10 mouse cellular contexts compared by ENCODE assay signal in the genomic region with DNA sequence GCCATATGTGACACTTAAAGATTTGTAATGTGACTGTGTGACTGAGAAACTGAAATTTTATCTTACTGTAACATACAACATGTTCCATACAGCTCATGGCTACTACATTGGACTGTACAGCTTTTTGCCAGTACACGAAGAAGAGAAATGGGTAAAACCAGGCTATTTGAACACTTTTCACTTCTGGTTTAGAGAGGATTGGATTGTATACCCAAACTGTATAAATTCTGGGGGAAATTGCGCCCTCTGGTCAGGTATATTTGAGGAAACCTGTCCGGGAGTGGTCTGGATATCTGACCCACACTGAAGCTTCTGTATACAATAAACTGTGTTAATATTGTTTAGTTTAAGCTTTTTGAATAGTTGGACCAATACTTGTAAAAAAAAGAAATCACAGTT. TPM values are rescaled to one million over a fixed set of nuclear protein-coding genes. Genes with fewer than 3 reads are reported as not detected.
DNase-seq lines count a peak whose midpoint lies in the region; ATAC-seq and TF ChIP-seq lines count a peak whose summit lies in the region.
"Had no signal": no experiment of that assay in that cellular context is flagged by ENCODE, and none has a peak within 500 bp of the region (broad histone marks: within the 10 kb centered on the region; RNA-seq: fewer than 3 reads in every experiment).

No protein-coding gene starts in this region.

- H3K27ac ChIP-seq in layer of hippocampus, adult 2 months = no peak overlapping the region
- H3K27ac ChIP-seq in embryonic facial prominence, embryonic 14.5 days (replicated peaks; ENCODE audit: low read depth, low read length) = no peak overlapping the region
- no peak overlapping the region for H3K27ac ChIP-seq in intestine, embryonic 14.5 days (ENCODE audit: low read depth)
- H3K27ac ChIP-seq in midbrain, postnatal 0 days (ENCODE audit: low read depth, low read length) = no peak overlapping the region

- no peak for DNase-seq in layer of hippocampus, adult 2 months (ENCODE audit: low spot score in 2 of 2)
- no peak for DNase-seq in layer of hippocampus, postnatal 25 days (ENCODE audit: extremely low spot score in 1 of 2, low spot score in 1 of 2)
- no peak for DNase-seq in embryonic facial prominence, embryonic 14.5 days (ENCODE audit: low spot score)
- no peak for DNase-seq in intestine, embryonic 14.5 days (ENCODE audit: low spot score)
- no peak for DNase-seq in midbrain, postnatal 0 days (ENCODE audit: low spot score)
- no peak for DNase-seq in spleen, postnatal 4 days (ENCODE audit: low spot score in 2 of 2)
- no peak for DNase-seq in cerebellum, adult 18-20 months
- DNase-seq in kidney, postnatal 14 days = no peak
- DNase-seq: cerebellum, adult 8-10 months; lung, postnatal 4 days had no signal

- no peak for TF ChIP-seq CTCF in layer of hippocampus, adult 2 months (conservative IDR thresholded peaks at IDR 0.05)
- TF ChIP-seq CTCF in midbrain, postnatal 0 days (IDR thresholded peaks at IDR 0.05) = no peak

- H3K4me3 ChIP-seq in layer of hippocampus, adult 2 months = peak overlapping the region; percentile 65
- H3K4me3 ChIP-seq in embryonic facial prominence, embryonic 14.5 days (ENCODE audit: low read depth, low read length) = peak overlapping the region; percentile 96
- H3K4me3 ChIP-seq in intestine, embryonic 14.5 days (ENCODE audit: low read depth, low read length) = peak overlapping the region; percentile 97
- peak overlapping the region; percentile 87 for H3K4me3 ChIP-seq in midbrain, postnatal 0 days (ENCODE audit: low read depth, low read length)

- no peaks in the 10 kb centered on the region for H3K27me3 ChIP-seq in embryonic facial prominence, embryonic 14.5 days (replicated peaks; ENCODE audit: control insufficient read depth, insufficient read depth, low read length)
- H3K27me3 ChIP-seq in intestine, embryonic 14.5 days (replicated peaks; ENCODE audit: control insufficient read depth, insufficient read depth, low read length) = no peaks in the 10 kb centered on the region
- H3K27me3 ChIP-seq in midbrain, postnatal 0 days (ENCODE audit: insufficient read depth, low read length) = no peaks in the 10 kb centered on the region

- peaks cover 14% of the 10 kb centered on the region for H3K4me1 ChIP-seq in embryonic facial prominence, embryonic 14.5 days (ENCODE audit: control insufficient read depth, insufficient read depth, low read length)
- H3K4me1 ChIP-seq in intestine, embryonic 14.5 days (replicated peaks; ENCODE audit: control insufficient read depth, insufficient read depth, low read length) = peaks cover 13% of the 10 kb centered on the region
- H3K4me1 ChIP-seq in midbrain, postnatal 0 days (ENCODE audit: insufficient read depth, low read length) = no peaks in the 10 kb centered on the region; the same call in 1 of the 2 replicates

- H3K9ac ChIP-seq in embryonic facial prominence, embryonic 14.5 days (ENCODE audit: low read depth, low read length) = peak overlapping the region; percentile 54
- no peak overlapping the region for H3K9ac ChIP-seq in intestine, embryonic 14.5 days (ENCODE audit: low read length)
- no peak overlapping the region; the same call in 1 of the 2 replicates for H3K9ac ChIP-seq in midbrain, postnatal 0 days (replicated peaks; ENCODE audit: low read length, poor library complexity, severe bottlenecking)

- no peaks in the 10 kb centered on the region for H3K36me3 ChIP-seq in embryonic facial prominence, embryonic 14.5 days (ENCODE audit: control insufficient read depth, insufficient read depth, low read length)
- H3K36me3 ChIP-seq in intestine, embryonic 14.5 days (ENCODE audit: control insufficient read depth, insufficient read depth, low read length) = no peaks in the 10 kb centered on the region
- H3K36me3 ChIP-seq in midbrain, postnatal 0 days (ENCODE audit: insufficient read depth, low read length) = no peaks in the 10 kb centered on the region

- WGBS in embryonic facial prominence, embryonic 14.5 days = 53% methylated on average over 3 of the region's 3 CpGs
- WGBS in intestine, embryonic 14.5 days = 50% methylated on average over 3 of the region's 3 CpGs
- 58% methylated on average over 3 of the region's 3 CpGs for WGBS in midbrain, postnatal 0 days

- no peaks in the 10 kb centered on the region for H3K9me3 ChIP-seq in embryonic facial prominence, embryonic 14.5 days (ENCODE audit: control insufficient read depth, low read length)
- no peaks in the 10 kb centered on the region for H3K9me3 ChIP-seq in intestine, embryonic 14.5 days (ENCODE audit: control insufficient read depth, low read length)
- no peaks in the 10 kb centered on the region for H3K9me3 ChIP-seq in midbrain, postnatal 0 days (ENCODE audit: low read length)

- no peak for ATAC-seq in embryonic facial prominence, embryonic 14.5 days (ENCODE audit: low read depth)
- ATAC-seq in intestine, embryonic 14.5 days (replicated peaks; ENCODE audit: low FRiP score, low TSS enrichment, low read depth) = no peak
- no peak for ATAC-seq in midbrain, postnatal 0 days (ENCODE audit: low FRiP score)

- H3K4me2 ChIP-seq in embryonic facial prominence, embryonic 14.5 days (ENCODE audit: low read depth, low read length) = peak overlapping the region; percentile 75
- peak overlapping the region; percentile 86 for H3K4me2 ChIP-seq in intestine, embryonic 14.5 days (ENCODE audit: low read length)
- H3K4me2 ChIP-seq in midbrain, postnatal 0 days (ENCODE audit: low read depth, low read length, poor library complexity, severe bottlenecking) = peak overlapping the region; percentile 80

RNA-seq across cellular contexts. Expression of gene Rsbn1, which starts 2.9 kb away (rescaled TPM):
- 10 to 100 TPM; 21.1 to 22.0 TPM for total RNA-seq in layer of hippocampus, adult 2 months (2021)
- total RNA-seq in layer of hippocampus, postnatal 25 days (2021) = 10 to 100 TPM; 20.0 to 20.3 TPM
- 11.0 and 12.0 TPM in 2 replicates for polyA plus RNA-seq in embryonic facial prominence, embryonic 14.5 days (2014; fragmentation: Nextera tagmentation; extraction: Ambion mirVana)
- polyA plus RNA-seq in intestine, embryonic 14.5 days (2014; fragmentation: Nextera tagmentation; extraction: Ambion mirVana) = 11.9 and 12.4 TPM in 2 replicates
- 35.5 and 38.4 TPM in 2 replicates for total RNA-seq in midbrain, postnatal 0 days (2014; rRNA removed)
- 18.6 and 21.7 TPM in 2 replicates for polyA plus RNA-seq in midbrain, postnatal 0 days (2015; fragmentation: Nextera tagmentation; extraction: Ambion mirVana)

RNA-seq across cellular contexts. Expression of gene Phtf1, which starts 51.1 kb away (rescaled TPM):
- total RNA-seq in layer of hippocampus, adult 2 months (2021) = 10 to 100 TPM; 42.2 to 43.2 TPM
- total RNA-seq in layer of hippocampus, postnatal 25 days (2021) = 10 to 100 TPM; 38.7 to 46.7 TPM
- 41.1 and 41.4 TPM in 2 replicates for polyA plus RNA-seq in embryonic facial prominence, embryonic 14.5 days (2014; fragmentation: Nextera tagmentation; extraction: Ambion mirVana)
- 27.5 and 30.3 TPM in 2 replicates for polyA plus RNA-seq in intestine, embryonic 14.5 days (2014; fragmentation: Nextera tagmentation; extraction: Ambion mirVana)
- 24.3 and 31.6 TPM in 2 replicates for total RNA-seq in midbrain, postnatal 0 days (2014; rRNA removed)
- polyA plus RNA-seq in midbrain, postnatal 0 days (2015; fragmentation: Nextera tagmentation; extraction: Ambion mirVana) = 14.9 and 15.9 TPM in 2 replicates

RNA-seq across cellular contexts. Expression of gene Ptpn22, which starts 57.2 kb away (rescaled TPM):
- 1 to 10 TPM in 1 of 2 experiments, under 1 TPM in 1; 0.88 to 2.0 TPM for total RNA-seq in layer of hippocampus, adult 2 months (2021)
- under 1 TPM; 0.91 to 0.96 TPM for total RNA-seq in layer of hippocampus, postnatal 25 days (2021)
- polyA plus RNA-seq in embryonic facial prominence, embryonic 14.5 days (2014; fragmentation: Nextera tagmentation; extraction: Ambion mirVana) = 0.76 and 0.96 TPM in 2 replicates
- polyA plus RNA-seq in intestine, embryonic 14.5 days (2014; fragmentation: Nextera tagmentation; extraction: Ambion mirVana) = 0.72 and 0.81 TPM in 2 replicates
- 0.09 TPM in 1 of 2 replicates, not detected in the other for total RNA-seq in midbrain, postnatal 0 days (2014; rRNA removed)
- 0.43 and 0.64 TPM in 2 replicates for polyA plus RNA-seq in midbrain, postnatal 0 days (2015; fragmentation: Nextera tagmentation; extraction: Ambion mirVana)
